ENCODE assay signal across 27 mouse cellular contexts in genomic region chr11:104113699-104114098, GRCm38 (mm10). TPM values are rescaled to one million over a fixed set of nuclear protein-coding genes. Genes with fewer than 3 reads are reported as not detected.
DNase-seq lines count a peak whose midpoint lies in the region; ATAC-seq lines count a peak whose summit lies in the region.
"Had no signal": no experiment of that assay in that cellular context is flagged by ENCODE, and none has a peak within 500 bp of the region (broad histone marks: within the 10 kb centered on the region; RNA-seq: fewer than 3 reads in every experiment).

No protein-coding gene starts in this region.

- 52% methylated on average over 6 of the region's 6 CpGs for WGBS in forebrain, embryonic 14.5 days
- 46% methylated on average over 6 of the region's 6 CpGs for WGBS in forebrain, embryonic 13.5 days

- no peak overlapping the region for H3K9ac ChIP-seq in forebrain, embryonic 14.5 days (ENCODE audit: low read length)
- H3K9ac ChIP-seq in forebrain, embryonic 13.5 days: no peak overlapping the region
- H3K9ac ChIP-seq: embryonic facial prominence, embryonic 12.5 days; embryonic facial prominence, embryonic 15.5 days; forebrain, embryonic 12.5 days; heart, embryonic 13.5 days; hindbrain, embryonic 14.5 days had no signal

- H3K4me3 ChIP-seq in forebrain, embryonic 14.5 days (ENCODE audit: low read depth, low read length): no peak overlapping the region
- no peak overlapping the region for H3K4me3 ChIP-seq in forebrain, embryonic 13.5 days
- H3K4me3 ChIP-seq: embryonic facial prominence, embryonic 12.5 days; embryonic facial prominence, embryonic 15.5 days; forebrain, embryonic 12.5 days; heart, adult 2 months; heart, embryonic 10.5 days; heart, embryonic 13.5 days had no signal

- no peak overlapping the region for H3K27ac ChIP-seq in forebrain, embryonic 14.5 days (ENCODE audit: low read depth, low read length)
- no peak overlapping the region for H3K27ac ChIP-seq in forebrain, embryonic 13.5 days
- H3K27ac ChIP-seq: embryonic facial prominence, embryonic 12.5 days; embryonic facial prominence, embryonic 15.5 days; forebrain, embryonic 12.5 days; heart, adult 2 months; heart, embryonic 10.5 days; heart, embryonic 13.5 days; hindbrain, embryonic 14.5 days; hindbrain, postnatal 0 days had no signal

- no peaks in the 10 kb centered on the region for H3K36me3 ChIP-seq in forebrain, embryonic 14.5 days (ENCODE audit: control insufficient read depth, insufficient read depth, low read length)
- no peaks in the 10 kb centered on the region for H3K36me3 ChIP-seq in forebrain, embryonic 13.5 days (ENCODE audit: poor library complexity, severe bottlenecking)
- H3K36me3 ChIP-seq: embryonic facial prominence, embryonic 12.5 days; embryonic facial prominence, embryonic 15.5 days; forebrain, embryonic 12.5 days; heart, embryonic 10.5 days; heart, embryonic 13.5 days had no signal

- no peak overlapping the region for H3K4me2 ChIP-seq in forebrain, embryonic 14.5 days (ENCODE audit: low read length)
- H3K4me2 ChIP-seq in forebrain, embryonic 13.5 days: no peak overlapping the region
- H3K4me2 ChIP-seq: embryonic facial prominence, embryonic 12.5 days; embryonic facial prominence, embryonic 15.5 days; forebrain, embryonic 12.5 days; heart, embryonic 13.5 days; hindbrain, embryonic 14.5 days had no signal

- H3K4me1 ChIP-seq in forebrain, embryonic 14.5 days (ENCODE audit: control insufficient read depth, insufficient read depth, low read length): no peaks in the 10 kb centered on the region
- H3K4me1 ChIP-seq in forebrain, embryonic 13.5 days: peaks cover 10% of the 10 kb centered on the region
- H3K4me1 ChIP-seq: embryonic facial prominence, embryonic 15.5 days; heart, embryonic 13.5 days had no signal

- H3K27me3 ChIP-seq in forebrain, embryonic 14.5 days (replicated peaks; ENCODE audit: control insufficient read depth, insufficient read depth, low read length): no peaks in the 10 kb centered on the region
- H3K27me3 ChIP-seq in forebrain, embryonic 13.5 days: no peaks in the 10 kb centered on the region
- H3K27me3 ChIP-seq: embryonic facial prominence, embryonic 12.5 days; embryonic facial prominence, embryonic 15.5 days; forebrain, embryonic 12.5 days had no signal

- DNase-seq in forebrain, embryonic 14.5 days (ENCODE audit: low spot score): peak; percentile 47
- no peak for DNase-seq in frontal cortex, postnatal 14 days (ENCODE audit: low spot score in 2 of 2)
- peak; percentile 47 to 65 for DNase-seq in right cerebral cortex, postnatal 10 days (ENCODE audit: low spot score in 2 of 2)
- DNase-seq in right cerebral cortex, postnatal 4 days: no peak
- DNase-seq: adrenal gland, adult 8-10 months; adrenal gland, postnatal 25 days; cerebellum, adult 11 months; cerebellum, adult 2 months; cerebellum, adult 9-11 months; cerebellum, postnatal 25 days; gastrocnemius, postnatal 10 days; gastrocnemius, postnatal 36 days; heart, adult 2 months; heart, postnatal 14 days; heart, postnatal 4 days had no signal

- H3K9me3 ChIP-seq in forebrain, embryonic 14.5 days (replicated peaks; ENCODE audit: control insufficient read depth, low read length): no peaks in the 10 kb centered on the region
- H3K9me3 ChIP-seq in forebrain, embryonic 13.5 days (replicated peaks): no peaks in the 10 kb centered on the region
- H3K9me3 ChIP-seq: embryonic facial prominence, embryonic 12.5 days; embryonic facial prominence, embryonic 15.5 days; forebrain, embryonic 12.5 days; heart, embryonic 10.5 days; heart, embryonic 13.5 days had no signal

- no peak for ATAC-seq in forebrain, embryonic 14.5 days
- ATAC-seq in forebrain, embryonic 13.5 days: no peak
- peak; percentile 62; the same call in 1 of the 2 replicates for ATAC-seq in frontal cortex, adult (ENCODE audit: low TSS enrichment)
- ATAC-seq: activated CD4-positive, CD25-positive, alpha-beta regulatory T cell, adult 4 months; hindbrain, postnatal 0 days; intestine, postnatal 0 days had no signal

RNA-seq across cellular contexts. Expression of gene Crhr1, which starts 19.0 kb away (rescaled TPM):
- 3.0 and 3.1 TPM in 2 replicates for polyA plus RNA-seq in forebrain, embryonic 14.5 days (2014; fragmentation: Nextera tagmentation; extraction: Ambion mirVana)
- polyA plus RNA-seq in forebrain, embryonic 13.5 days (2015; fragmentation: Nextera tagmentation; extraction: Ambion mirVana): 1.2 and 1.9 TPM in 2 replicates
- polyA plus RNA-seq: activated CD4-positive, CD25-positive, alpha-beta regulatory T cell, adult 4 months; heart, adult 2 months; heart, embryonic 13.5 days; heart, embryonic 16.5 days; intestine, postnatal 0 days had no signal

Comparison
In these comparisons a context has a peak if more than half of its experiments do, and no peak if none do; other contexts are left out.
1. DNase-seq: peak in forebrain, embryonic 14.5 days (single experiment) and right cerebral cortex, postnatal 10 days (2 of 2); none in frontal cortex, postnatal 14 days (0 of 2) and right cerebral cortex, postnatal 4 days (single experiment).